Mouse (Mus musculus) heart, embryonic 11.5 days (tissue): ENCODE measurements around the gene Tns1. TPM values are rescaled to one million over a fixed set of nuclear protein-coding genes. Genes with fewer than 3 reads are reported as not detected.
A peak's percentile ranks its signal among the peaks of the same experiment; 100 is the strongest.

Experiments
- ATAC-seq: fragments of 200-750 bp; cut with Nextera tagmentation; replicated peaks from 2 replicates; pipeline ENCODE4 v1.8.0; 2017; ENCODE audit warnings: moderate library complexity; ENCODE audit not compliant: insufficient number of reproducible peaks, low FRiP score, low TSS enrichment
- H3K27ac ChIP-seq: fragments of 300-500 bp; sonication (generic); 2 replicates; pipeline ENCODE4 v1.5.1; 2014; ENCODE audit warnings: mild to moderate bottlenecking, low read depth, low read length
- H3K27me3 ChIP-seq: fragments of 300-500 bp; sonication (generic); 2 replicates; pipeline ENCODE4 v1.6.1; 2014; ENCODE audit warnings: mild to moderate bottlenecking, low read length, mixed read lengths; ENCODE audit not compliant: control insufficient read depth, insufficient read depth
- H3K36me3 ChIP-seq: fragments of 300-500 bp; sonication (generic); 2 replicates; pipeline ENCODE4 v1.6.1; 2014; ENCODE audit warnings: mild to moderate bottlenecking, low read length, moderate library complexity, mixed read lengths; ENCODE audit not compliant: control insufficient read depth, insufficient read depth
- H3K4me1 ChIP-seq: fragments of 300-500 bp; sonication (generic); 2 replicates; pipeline ENCODE4 v1.6.1; 2014; ENCODE audit warnings: low read length; ENCODE audit not compliant: control insufficient read depth, insufficient read depth
- H3K4me2 ChIP-seq: fragments of 300-500 bp; sonication (generic); 2 replicates; pipeline ENCODE4 v1.6.1; 2014; ENCODE audit warnings: mild to moderate bottlenecking, moderate library complexity
- H3K4me3 ChIP-seq: fragments of 300-500 bp; sonication (generic); 2 replicates; pipeline ENCODE4 v1.5.1; 2014; ENCODE audit warnings: low read depth, low read length
- H3K9ac ChIP-seq: fragments of 300-500 bp; sonication (generic); 2 replicates; pipeline ENCODE4 v1.6.1; 2014; ENCODE audit warnings: mild to moderate bottlenecking, low read depth, low read length, moderate library complexity
- H3K9me3 ChIP-seq: fragments of 300-500 bp; sonication (generic); replicated peaks from 2 replicates; pipeline ENCODE4 v1.6.1; 2016; ENCODE audit warnings: low read length; ENCODE audit not compliant: control insufficient read depth
- WGBS: fragments of 180-500 bp; shearing (Covaris S2); extraction: QIAGEN DNeasy Blood & Tissue Kit; methylation state at CpG from one replicate; pipeline ENCODE4 v1.1.7; 2014; ENCODE audit not compliant: insufficient replicate concordance; 5-methylcytosine and 5-hydroxymethylcytosine counted together
- polyA plus RNA-seq: library from polyadenylated mRNA; unstranded; fragments of >200 nt; fragmentation: Nextera tagmentation; extraction: Ambion mirVana; gene quantifications from 2 replicates; pipeline ENCODE4 v1.2.1, GENCODE M21; 2014

Tns1 gene
- polyA plus RNA-seq, 1 experiment from 2014 or later = 75.6 TPM

DNA sequence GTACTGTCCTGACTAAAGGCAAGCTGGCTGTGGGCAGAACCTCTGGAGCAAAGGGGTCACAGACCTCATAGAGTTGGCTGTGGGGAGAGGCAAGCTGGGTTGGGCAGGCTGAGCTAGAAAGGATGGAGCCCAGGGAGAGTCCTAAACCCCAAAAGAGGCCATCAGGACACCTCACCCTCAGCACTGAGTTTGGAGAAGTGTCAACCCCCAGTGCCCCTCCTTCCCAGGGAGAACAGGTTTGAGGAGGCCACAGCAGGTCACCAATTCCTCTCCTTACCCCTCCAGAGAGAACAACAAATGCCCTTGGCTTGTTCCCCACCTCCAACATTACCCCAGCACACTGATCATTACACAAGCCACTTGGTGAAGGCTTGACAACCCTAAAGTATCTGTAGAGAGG is 90.0 kb downstream of the Tns1 start:
- no peak overlapping the region; the same call in 1 of the 2 replicates for H3K4me2 ChIP-seq

DNA sequence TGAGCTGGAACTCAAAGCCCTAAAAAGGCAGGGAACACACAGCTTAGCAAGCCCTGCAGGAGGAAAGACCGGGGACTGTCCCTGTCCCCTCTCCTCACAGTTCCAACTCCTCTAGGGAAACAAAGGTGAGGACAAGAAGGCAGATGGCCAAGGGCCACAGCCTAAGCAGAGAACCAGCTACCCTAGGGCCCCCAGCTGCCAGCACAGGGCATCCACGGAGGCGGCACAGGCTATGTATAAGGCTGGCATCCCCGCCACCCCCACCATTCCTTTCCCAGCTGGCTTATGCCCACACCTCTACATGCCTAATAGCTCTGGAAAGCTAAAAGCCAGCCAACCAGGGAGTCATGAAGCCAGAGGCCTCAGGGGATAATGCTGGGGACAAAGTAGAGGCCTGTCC is 90.8 kb downstream of the Tns1 start:
- ATAC-seq = no peak
- no peak overlapping the region for H3K27ac ChIP-seq
- WGBS = 82% methylated on average over 4 of the region's 4 CpGs
- no peak overlapping the region for H3K9ac ChIP-seq
- no peak overlapping the region for H3K4me2 ChIP-seq
- H3K4me3 ChIP-seq = no peak overlapping the region
- H3K27me3 ChIP-seq = no peaks in the 10 kb centered on the region
- H3K4me1 ChIP-seq = peaks cover 91% of the 10 kb centered on the region
- no peaks in the 10 kb centered on the region for H3K36me3 ChIP-seq
- no peaks in the 10 kb centered on the region for H3K9me3 ChIP-seq

More for the DNA sequence above, 90.0 kb downstream of the Tns1 start:
- no peak overlapping the region for H3K9ac ChIP-seq
- ATAC-seq = no peak
- peaks cover 86% of the 10 kb centered on the region for H3K4me1 ChIP-seq
- no peaks in the 10 kb centered on the region for H3K27me3 ChIP-seq
- H3K4me3 ChIP-seq = no peak overlapping the region
- no peaks in the 10 kb centered on the region for H3K36me3 ChIP-seq
- H3K9me3 ChIP-seq = no peaks in the 10 kb centered on the region
- H3K27ac ChIP-seq = no peak overlapping the region

DNA sequence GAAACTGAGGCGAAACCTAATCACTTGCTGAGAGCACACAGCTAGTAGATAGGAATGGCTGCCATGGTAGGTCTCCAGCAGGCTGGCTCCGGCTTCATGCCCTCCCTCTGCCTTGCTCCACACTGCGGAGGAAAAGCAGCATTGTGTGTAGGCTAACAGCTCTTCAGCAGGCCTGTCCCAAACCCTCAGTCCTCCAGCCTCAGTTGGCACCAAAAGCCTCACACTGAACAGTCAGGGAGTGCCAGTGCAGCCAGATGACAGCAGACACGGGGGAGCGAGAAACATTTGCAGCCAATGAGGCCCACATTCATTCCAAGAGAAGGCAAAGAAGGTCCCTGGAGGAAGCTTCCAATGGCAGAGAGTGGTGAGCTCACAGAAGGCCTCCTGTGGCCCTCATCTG is 91.3 kb downstream of the Tns1 start:
- Histone ChIP-seq H3K27me3 (no peaks in the 10 kb centered on the region), H3K9ac (no peak overlapping the region), H3K36me3 (no peaks in the 10 kb centered on the region), H3K4me2 (no peak overlapping the region), H3K9me3 (no peaks in the 10 kb centered on the region), H3K27ac (no peak overlapping the region), H3K4me3 (no peak overlapping the region), H3K4me1 (peaks cover 91% of the 10 kb centered on the region)
- ATAC-seq = no peak
- WGBS = 76% methylated on average over 5 of the region's 5 CpGs

DNA sequence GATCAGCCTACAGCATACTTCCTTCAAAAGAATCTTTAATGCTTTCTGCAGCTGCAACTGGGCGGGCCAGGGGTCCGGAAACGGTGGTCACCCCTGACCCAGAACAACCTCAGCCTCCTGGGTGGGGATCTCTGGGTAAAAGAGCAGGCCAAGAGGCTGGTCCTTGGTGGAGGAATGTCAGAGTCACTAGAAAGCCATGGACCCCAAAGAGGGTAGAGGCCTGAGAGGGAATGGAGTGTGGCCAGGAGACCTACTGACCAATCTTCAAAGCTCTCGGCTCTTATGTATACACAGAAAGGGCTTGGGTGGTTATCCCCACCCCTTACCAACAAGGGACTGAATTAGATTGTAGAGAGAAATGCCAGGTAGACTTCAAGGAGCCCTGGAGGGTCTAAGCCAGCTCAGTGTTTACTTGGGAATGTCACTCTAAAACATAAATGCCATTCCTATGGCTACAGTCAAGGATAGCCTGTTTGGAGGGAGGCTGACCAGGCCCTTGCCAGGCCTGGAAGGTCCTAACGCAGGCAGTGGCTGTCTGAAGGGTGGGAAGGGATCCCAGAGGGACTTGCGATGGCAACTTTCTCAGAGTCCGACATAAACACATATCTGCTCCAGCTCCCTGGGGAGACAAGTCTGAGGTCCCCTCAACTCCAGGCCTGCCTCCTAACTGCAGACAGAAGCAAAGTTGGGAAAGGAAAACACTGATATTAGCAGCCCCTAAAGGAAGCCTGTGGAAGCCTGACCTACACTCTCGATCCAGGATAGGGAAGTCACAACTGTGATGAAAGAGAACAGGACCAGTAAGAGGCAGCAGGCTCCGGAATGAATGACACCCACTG is 92.3 kb downstream of the Tns1 start:
- 58% methylated on average over 9 of the region's 9 CpGs for WGBS
- Histone ChIP-seq H3K9ac (peak overlapping the region; percentile 28), H3K4me3 (no peak overlapping the region), H3K27ac (peak overlapping the region; percentile 85), H3K27me3 (no peaks in the 10 kb centered on the region), H3K4me1 (peaks cover 95% of the 10 kb centered on the region), H3K9me3 (no peaks in the 10 kb centered on the region), H3K36me3 (no peaks in the 10 kb centered on the region), H3K4me2 (peak overlapping the region; percentile 36)
- ATAC-seq = no peak

DNA sequence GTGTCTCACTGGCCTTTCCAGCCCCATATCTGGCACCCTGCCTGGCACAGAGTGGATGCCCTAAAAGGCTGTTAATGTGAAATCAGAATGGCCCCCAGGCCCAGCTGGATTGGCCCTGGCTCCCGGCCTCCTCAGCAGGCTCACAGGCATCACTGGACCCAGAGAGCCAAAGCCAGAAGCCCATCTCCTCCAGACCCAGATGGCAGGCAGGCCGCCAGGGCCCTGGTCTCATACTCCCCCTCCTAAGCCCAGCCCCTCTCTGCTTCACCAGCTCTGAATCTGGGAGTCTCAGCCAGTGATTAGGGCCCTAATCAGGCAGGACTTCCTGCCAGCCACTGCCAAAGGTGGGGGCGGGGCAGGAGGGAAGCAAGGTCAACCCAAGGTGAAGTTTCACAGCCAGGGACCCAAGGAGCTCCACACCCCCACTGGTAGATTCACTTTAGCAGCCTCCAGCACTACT is 93.3 kb downstream of the Tns1 start:
- Histone ChIP-seq H3K9ac (peak overlapping the region; percentile 28; the same call in 1 of the 2 replicates), H3K4me3 (no peak overlapping the region), H3K27ac (peak overlapping the region; percentile 85), H3K27me3 (no peaks in the 10 kb centered on the region), H3K36me3 (no peaks in the 10 kb centered on the region), H3K4me2 (peak overlapping the region; percentile 36), H3K4me1 (peaks cover 96% of the 10 kb centered on the region), H3K9me3 (no peaks in the 10 kb centered on the region)
- 12% methylated on average over 3 of the region's 3 CpGs for WGBS
- peak; percentile 65 for ATAC-seq

DNA sequence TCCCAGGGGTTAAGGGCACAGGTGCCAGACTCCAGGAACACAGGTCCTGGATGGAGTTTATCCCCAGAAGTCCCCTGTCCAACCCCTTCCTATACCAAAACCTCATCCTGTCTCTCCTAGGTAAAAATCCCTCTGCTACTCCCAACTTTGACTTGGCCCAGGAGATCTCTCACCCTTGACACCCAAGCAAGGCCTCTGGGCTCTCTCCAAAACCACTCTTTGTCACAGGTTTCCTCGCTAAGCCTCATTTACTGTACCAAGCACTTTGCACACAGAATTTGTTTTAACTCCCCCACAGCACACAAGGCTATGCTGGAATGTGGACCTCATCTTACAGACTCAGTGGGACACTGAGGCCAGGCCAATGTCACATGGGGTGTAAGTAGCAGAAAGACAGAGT is 94.0 kb downstream of the Tns1 start:
- Histone ChIP-seq H3K27me3 (no peaks in the 10 kb centered on the region), H3K9ac (0 out of 2 replicates have a peak overlapping the region, but pooled peaks have one; percentile 11), H3K36me3 (no peaks in the 10 kb centered on the region), H3K4me2 (peak overlapping the region; percentile 36), H3K4me3 (no peak overlapping the region), H3K4me1 (peaks cover 96% of the 10 kb centered on the region), H3K27ac (peak overlapping the region; percentile 85), H3K9me3 (no peaks in the 10 kb centered on the region)
- no peak for ATAC-seq
- 80% methylated on average over 1 of the region's 1 CpGs for WGBS

DNA sequence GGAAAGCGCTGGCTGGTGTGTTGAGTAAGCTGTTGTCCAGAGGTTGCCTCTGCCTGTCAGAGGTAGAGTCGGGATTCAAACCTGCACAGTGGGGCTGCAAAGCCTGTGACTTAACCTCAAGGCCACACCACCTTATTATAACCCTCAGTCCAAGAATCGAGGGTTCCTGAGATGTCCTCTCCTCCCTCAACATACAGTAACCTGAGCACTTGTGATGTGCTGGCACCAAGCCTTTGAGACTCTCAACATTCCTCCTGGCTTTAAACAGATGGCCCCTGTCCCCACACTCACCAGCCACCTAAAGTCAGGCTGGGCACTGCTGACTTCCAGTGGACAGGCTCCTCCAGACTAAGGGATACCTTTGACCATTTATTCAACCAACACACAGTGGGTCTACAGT is 94.6 kb downstream of the Tns1 start:
- Histone ChIP-seq H3K4me3 (no peak overlapping the region), H3K36me3 (no peaks in the 10 kb centered on the region), H3K4me2 (no peak overlapping the region), H3K9ac (no peak overlapping the region), H3K9me3 (no peaks in the 10 kb centered on the region), H3K27me3 (no peaks in the 10 kb centered on the region), H3K4me1 (peaks cover 96% of the 10 kb centered on the region), H3K27ac (no peak overlapping the region)
- no peak for ATAC-seq
- WGBS = 57% methylated on average over 3 of the region's 3 CpGs

DNA sequence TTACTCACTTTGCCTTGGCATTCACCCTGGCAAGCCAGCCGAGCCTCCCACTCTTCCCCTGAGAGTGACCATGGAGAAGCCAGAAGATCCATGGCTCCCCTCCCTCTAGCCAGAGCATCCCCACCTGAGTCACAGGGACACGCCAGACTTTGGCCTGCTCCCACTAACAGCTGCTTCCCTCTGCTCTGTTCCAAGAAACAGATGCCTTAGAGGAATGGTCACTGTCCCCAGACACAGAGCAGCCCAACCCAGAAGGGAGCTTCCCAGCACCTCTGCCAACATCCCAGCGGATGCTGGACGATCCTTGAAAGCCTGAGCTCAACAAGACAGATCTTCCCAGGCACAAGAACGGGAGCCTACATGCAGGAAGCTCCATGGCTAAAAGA is 95.4 kb downstream of the Tns1 start:
- 73% methylated on average over 5 of the region's 5 CpGs for WGBS
- Histone ChIP-seq H3K27me3 (no peaks in the 10 kb centered on the region), H3K4me1 (peaks cover 97% of the 10 kb centered on the region), H3K9me3 (no peaks in the 10 kb centered on the region), H3K4me2 (no peak overlapping the region), H3K36me3 (no peaks in the 10 kb centered on the region), H3K9ac (no peak overlapping the region), H3K27ac (no peak overlapping the region), H3K4me3 (no peak overlapping the region)
- ATAC-seq = no peak
